Comparison of ENCODE assay signal across 9 mouse cellular contexts in the genomic region with DNA sequence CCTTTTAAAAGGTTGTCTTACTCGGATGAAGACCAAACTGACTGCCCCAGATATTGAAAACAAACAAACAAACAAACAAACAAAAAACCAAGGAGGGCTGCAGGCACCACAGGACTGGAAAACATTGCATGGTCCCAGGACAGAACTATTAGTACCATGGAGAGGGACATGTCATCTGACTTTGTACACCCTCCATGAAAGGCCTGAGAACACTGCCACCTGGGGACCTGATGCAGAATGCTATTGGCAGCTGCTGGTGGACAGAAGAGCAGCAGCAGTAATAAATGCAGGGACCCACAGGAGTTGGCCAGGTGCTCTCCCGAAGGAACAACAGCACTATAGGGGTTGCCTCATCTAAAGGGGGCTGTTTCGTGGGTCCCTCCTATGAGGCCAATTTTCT. TPM values are rescaled to one million over a fixed set of nuclear protein-coding genes. Genes with fewer than 3 reads are reported as not detected.
A peak's percentile ranks its signal among the peaks of the same experiment; 100 is the strongest.
DNase-seq lines count a peak whose midpoint lies in the region; ATAC-seq lines count a peak whose summit lies in the region.
"Had no signal": no experiment of that assay in that cellular context is flagged by ENCODE, and none has a peak within 500 bp of the region (broad histone marks: within the 10 kb centered on the region; RNA-seq: fewer than 3 reads in every experiment).

No protein-coding gene starts in this region.

- DNase-seq in cerebellum, postnatal 10 days, result peak; percentile 15 to 16
- DNase-seq in midbrain, embryonic 10.5 days (ENCODE audit: low spot score), result no peak
- DNase-seq in midbrain, embryonic 14.5 days, result no peak
- DNase-seq in embryo, embryonic 10.5 days (ENCODE audit: low spot score), result peak; percentile 56
- peak; percentile 45 for DNase-seq in limb, embryonic 10.5 days (ENCODE audit: low spot score)
- no peak for DNase-seq in cerebellum, adult 9-11 months
- DNase-seq in urinary bladder, adult 18-20 months (ENCODE audit: low spot score in 2 of 2), result no peak

- WGBS in midbrain, embryonic 10.5 days, result 70% methylated on average over 3 of the region's 3 CpGs
- 71% methylated on average over 3 of the region's 3 CpGs for WGBS in midbrain, embryonic 14.5 days
- WGBS in limb, embryonic 10.5 days, result 77% methylated on average over 3 of the region's 3 CpGs

- H3K4me2 ChIP-seq in midbrain, embryonic 14.5 days (ENCODE audit: low read length), result no peak overlapping the region
- H3K4me2 ChIP-seq: embryonic facial prominence, embryonic 15.5 days had no signal

- H3K36me3 ChIP-seq in midbrain, embryonic 10.5 days, result no peaks in the 10 kb centered on the region
- no peaks in the 10 kb centered on the region for H3K36me3 ChIP-seq in midbrain, embryonic 14.5 days (ENCODE audit: control insufficient read depth, insufficient read depth, low read length)
- no peaks in the 10 kb centered on the region for H3K36me3 ChIP-seq in limb, embryonic 10.5 days
- H3K36me3 ChIP-seq: embryonic facial prominence, embryonic 15.5 days had no signal

- H3K9me3 ChIP-seq in midbrain, embryonic 10.5 days (replicated peaks), result no peaks in the 10 kb centered on the region
- H3K9me3 ChIP-seq in midbrain, embryonic 14.5 days (ENCODE audit: control insufficient read depth, low read length), result no peaks in the 10 kb centered on the region
- no peaks in the 10 kb centered on the region for H3K9me3 ChIP-seq in limb, embryonic 10.5 days (replicated peaks)
- H3K9me3 ChIP-seq: embryonic facial prominence, embryonic 15.5 days had no signal

- H3K9ac ChIP-seq in midbrain, embryonic 14.5 days (replicated peaks; ENCODE audit: low read length), result no peak overlapping the region
- H3K9ac ChIP-seq: embryonic facial prominence, embryonic 15.5 days had no signal

- H3K27ac ChIP-seq in midbrain, embryonic 10.5 days (replicated peaks), result peak overlapping the region; percentile 43; the same call in 1 of the 2 replicates
- H3K27ac ChIP-seq in midbrain, embryonic 14.5 days (replicated peaks; ENCODE audit: low read depth, low read length), result no peak overlapping the region
- no peak overlapping the region for H3K27ac ChIP-seq in limb, embryonic 10.5 days
- H3K27ac ChIP-seq: embryonic facial prominence, embryonic 15.5 days had no signal

- H3K4me3 ChIP-seq in midbrain, embryonic 10.5 days, result no peak overlapping the region
- H3K4me3 ChIP-seq in midbrain, embryonic 14.5 days (replicated peaks; ENCODE audit: low read depth, low read length), result no peak overlapping the region
- no peak overlapping the region for H3K4me3 ChIP-seq in limb, embryonic 10.5 days
- H3K4me3 ChIP-seq: embryonic facial prominence, embryonic 15.5 days had no signal

- no peak for ATAC-seq in cerebellum, adult (ENCODE audit: insufficient number of reproducible peaks, low FRiP score, low TSS enrichment)
- ATAC-seq in midbrain, embryonic 14.5 days (ENCODE audit: low FRiP score, low TSS enrichment), result no peak

- peaks cover 40% of the 10 kb centered on the region for H3K4me1 ChIP-seq in midbrain, embryonic 10.5 days
- no peaks in the 10 kb centered on the region for H3K4me1 ChIP-seq in midbrain, embryonic 14.5 days (ENCODE audit: control insufficient read depth, insufficient read depth, low read length)
- peaks cover 7% of the 10 kb centered on the region; the same call in 1 of the 2 replicates for H3K4me1 ChIP-seq in limb, embryonic 10.5 days
- H3K4me1 ChIP-seq: embryonic facial prominence, embryonic 15.5 days had no signal

- H3K27me3 ChIP-seq in midbrain, embryonic 10.5 days (ENCODE audit: low read depth, poor library complexity, severe bottlenecking), result no peaks in the 10 kb centered on the region
- no peaks in the 10 kb centered on the region for H3K27me3 ChIP-seq in midbrain, embryonic 14.5 days (ENCODE audit: control insufficient read depth, insufficient read depth, low read length)
- H3K27me3 ChIP-seq in limb, embryonic 10.5 days (ENCODE audit: low read depth, poor library complexity, severe bottlenecking), result no peaks in the 10 kb centered on the region
- H3K27me3 ChIP-seq: embryonic facial prominence, embryonic 15.5 days had no signal

RNA-seq across cellular contexts. Expression of a gene that starts 2.0 kb away (rescaled TPM):
- polyA plus RNA-seq in midbrain, embryonic 10.5 days (2016; fragmentation: Nextera tagmentation; extraction: Ambion mirVana), result 2.5 and 3.5 TPM in 2 replicates
- polyA plus RNA-seq in midbrain, embryonic 14.5 days (2014; fragmentation: Nextera tagmentation; extraction: Ambion mirVana), result 2.6 and 3.5 TPM in 2 replicates
- polyA plus RNA-seq in limb, embryonic 10.5 days (2016; fragmentation: Nextera tagmentation; extraction: Ambion mirVana), result 3.0 and 3.8 TPM in 2 replicates

Comparison
In these comparisons a context has a peak if more than half of its experiments do, and no peak if none do; other contexts are left out.
1. DNase-seq: peak in cerebellum, postnatal 10 days (2 of 2), embryo, embryonic 10.5 days (single experiment) and limb, embryonic 10.5 days (single experiment); none in midbrain, embryonic 10.5 days (single experiment), midbrain, embryonic 14.5 days (single experiment), cerebellum, adult 9-11 months (single experiment) and urinary bladder, adult 18-20 months (0 of 2).